Mouse (Mus musculus) layer of hippocampus, adult 9-10 months (tissue): ENCODE measurements around the gene Tmem92.
"Not testable (repeated sequence)": the region's sequence is repeated elsewhere in the genome, so short reads cannot be mapped to it uniquely, and the experiment has no call there.

Experiments
- DNase-seq: peaks from one replicate; pipeline ENCODE4 v3.0.0; 2022; ENCODE audit warnings: low spot score

Tmem92 gene

GRCm38 (mm10) chr11:94782603-94783002 is at the start of gene Tmem92:
Gene Tmem92, minus strand, starts transcription at chr11:94782703.
- DNase-seq = no peak

GRCm38 (mm10) chr11:94828966-94829365 is 46.5 kb upstream of the Tmem92 start:
- no peak for DNase-seq

GRCm38 (mm10) chr11:94819427-94819826 is 36.9 kb upstream of the Tmem92 start:
- not testable (repeated sequence) for DNase-seq

GRCm38 (mm10) chr11:94818946-94819345 is 36.4 kb upstream of the Tmem92 start:
- DNase-seq = not testable (repeated sequence)

- DNase-seq = not testable (repeated sequence)
Measured at GRCm38 (mm10) chr11:94811537-94811936, 29.0 kb upstream of the Tmem92 start.

GRCm38 (mm10) chr11:94791700-94792099 is 9.2 kb upstream of the Tmem92 start:
- DNase-seq = no peak

GRCm38 (mm10) chr11:94785247-94785646 is 2.7 kb upstream of the Tmem92 start:
- peak; percentile 30 for DNase-seq

GRCm38 (mm10) chr11:94774887-94775497 is 7.5 kb downstream of the Tmem92 start:
- DNase-seq = no peak

GRCm38 (mm10) chr11:94773851-94774250 is 8.7 kb downstream of the Tmem92 start:
- DNase-seq = no peak

GRCm38 (mm10) chr11:94772363-94773055 is 10.0 kb downstream of the Tmem92 start:
- no peak for DNase-seq

- no peak for DNase-seq
Measured at GRCm38 (mm10) chr11:94767241-94767640, 15.3 kb downstream of the Tmem92 start.

GRCm38 (mm10) chr11:94762775-94763174 is 19.7 kb downstream of the Tmem92 start:
- DNase-seq = no peak

GRCm38 (mm10) chr11:94762281-94762680 is 20.2 kb downstream of the Tmem92 start:
- DNase-seq = no peak

- DNase-seq = no peak
Measured at GRCm38 (mm10) chr11:94760799-94761198, 21.7 kb downstream of the Tmem92 start.

GRCm38 (mm10) chr11:94760364-94760763 is 22.1 kb downstream of the Tmem92 start:
- no peak for DNase-seq

- no peak for DNase-seq
Measured at GRCm38 (mm10) chr11:94759916-94760315, 22.6 kb downstream of the Tmem92 start.

- DNase-seq = no peak
Measured at GRCm38 (mm10) chr11:94752946-94753713, 29.4 kb downstream of the Tmem92 start.

- DNase-seq = no peak
Measured at GRCm38 (mm10) chr11:94741732-94742272, 40.7 kb downstream of the Tmem92 start, which contains the start of gene Cdc34b. Gene Cdc34b, plus strand, starts transcription at chr11:94741782.

GRCm38 (mm10) chr11:94735746-94736145 is 46.8 kb downstream of the Tmem92 start:
- DNase-seq = no peak

GRCm38 (mm10) chr11:94732773-94733172 is 49.7 kb downstream of the Tmem92 start:
- DNase-seq = no peak

- DNase-seq = no peak
Measured at GRCm38 (mm10) chr11:94731229-94731628, 51.3 kb downstream of the Tmem92 start.

GRCm38 (mm10) chr11:94730261-94730660 is 52.2 kb downstream of the Tmem92 start:
- DNase-seq = peak; percentile 69

- no peak for DNase-seq
Measured at GRCm38 (mm10) chr11:94729565-94729964, 52.9 kb downstream of the Tmem92 start.
